Mouse (Mus musculus) midbrain, embryonic 10.5 days (tissue): Measurements from ENCODE around the gene Syde2. TPM values are rescaled to one million over a fixed set of nuclear protein-coding genes. Genes with fewer than 3 reads are reported as not detected.

Experiments used
- DNase-seq: peaks from one replicate; pipeline ENCODE4 v3.0.0-alpha.2; 2017; ENCODE audit warnings: low spot score
- H3K27ac ChIP-seq: fragments of 300-500 bp; sonication (generic); replicated peaks from 2 replicates; pipeline ENCODE4 v1.5.1; 2016; ENCODE audit warnings: mild to moderate bottlenecking
- H3K27me3 ChIP-seq: fragments of 300-500 bp; sonication (generic); 2 replicates; pipeline ENCODE4 v1.6.1; 2016; ENCODE audit warnings: low read depth, mild to moderate bottlenecking; ENCODE audit not compliant: poor library complexity, severe bottlenecking
- H3K36me3 ChIP-seq: fragments of 300-500 bp; sonication (generic); 2 replicates; pipeline ENCODE4 v1.6.1; 2016; ENCODE audit warnings: mild to moderate bottlenecking, moderate library complexity
- H3K4me1 ChIP-seq: fragments of 300-500 bp; sonication (generic); 2 replicates; pipeline ENCODE4 v1.6.1; 2016
- H3K4me3 ChIP-seq: fragments of 300-500 bp; sonication (generic); 2 replicates; pipeline ENCODE4 v1.5.1; 2016; ENCODE audit warnings: mild to moderate bottlenecking, moderate library complexity
- H3K9me3 ChIP-seq: fragments of 300-500 bp; sonication (generic); replicated peaks from 2 replicates; pipeline ENCODE4 v1.6.1; 2016; ENCODE audit warnings: mild to moderate bottlenecking
- WGBS: fragments of 180-500 bp; shearing (Covaris S2); methylation state at CpG from one replicate; pipeline ENCODE4 v1.1.7; 2016; 5-methylcytosine and 5-hydroxymethylcytosine counted together
- polyA plus RNA-seq: library from polyadenylated mRNA; unstranded; fragments of >200 nt; fragmentation: Nextera tagmentation; extraction: Ambion mirVana; gene quantifications from 2 replicates; pipeline ENCODE4 v1.2.1, GENCODE M21; 2016

The Syde2 gene
- 0.53 and 0.95 TPM in 2 replicates for polyA plus RNA-seq

DNA sequence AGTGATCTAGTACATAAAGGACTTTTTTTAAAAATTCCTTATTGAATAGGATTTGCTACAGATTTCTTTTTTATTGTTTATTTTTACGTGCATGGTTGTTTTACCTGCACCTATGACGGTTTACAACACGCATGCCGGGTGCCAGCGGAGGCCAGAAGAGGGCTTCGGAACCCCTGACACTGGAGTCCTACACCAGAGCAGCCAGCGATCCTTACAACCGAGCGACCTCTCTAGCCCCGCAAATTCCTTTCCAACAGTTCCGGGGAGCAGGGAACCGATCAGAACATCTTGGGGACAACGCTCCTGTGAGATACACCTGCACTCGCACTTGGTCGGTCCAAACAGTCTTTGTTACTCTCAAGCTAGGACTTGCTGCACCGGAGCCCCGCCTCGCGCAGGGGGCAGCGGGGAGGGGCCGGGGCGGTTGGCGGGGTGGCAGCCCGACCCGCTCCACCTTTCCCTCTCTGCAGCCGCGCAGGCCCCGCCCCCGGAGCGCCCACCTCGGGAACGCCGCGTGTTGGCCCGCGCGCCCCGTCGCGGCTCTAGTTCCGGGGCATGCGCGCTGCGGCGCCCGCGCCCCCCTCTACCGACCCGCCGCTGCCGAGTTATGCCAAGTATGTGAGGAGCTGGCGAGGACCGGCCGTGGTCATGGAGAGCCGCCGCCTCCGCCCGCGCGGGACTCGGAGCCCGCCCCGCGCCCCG, at the start of gene Syde2:
TSS of gene Syde2 (plus strand) at position 603 of the 702 bp plus-strand sequence.
- H3K4me3 ChIP-seq = peak within 1 kb of the TSS; percentile 72
- peak; percentile 81 for DNase-seq
- H3K4me1 ChIP-seq = peaks cover 31% of the 10 kb centered on the region
- H3K36me3 ChIP-seq = peaks cover 4% of the 10 kb centered on the region; the same call in 1 of the 2 replicates
- H3K27ac ChIP-seq = peak within 1 kb of the TSS; percentile 88
- no peaks in the 10 kb centered on the region for H3K9me3 ChIP-seq
- under 1% methylated on average over 52 of the region's 65 CpGs for WGBS
- peaks cover 54% of the 10 kb centered on the region for H3K27me3 ChIP-seq

DNA sequence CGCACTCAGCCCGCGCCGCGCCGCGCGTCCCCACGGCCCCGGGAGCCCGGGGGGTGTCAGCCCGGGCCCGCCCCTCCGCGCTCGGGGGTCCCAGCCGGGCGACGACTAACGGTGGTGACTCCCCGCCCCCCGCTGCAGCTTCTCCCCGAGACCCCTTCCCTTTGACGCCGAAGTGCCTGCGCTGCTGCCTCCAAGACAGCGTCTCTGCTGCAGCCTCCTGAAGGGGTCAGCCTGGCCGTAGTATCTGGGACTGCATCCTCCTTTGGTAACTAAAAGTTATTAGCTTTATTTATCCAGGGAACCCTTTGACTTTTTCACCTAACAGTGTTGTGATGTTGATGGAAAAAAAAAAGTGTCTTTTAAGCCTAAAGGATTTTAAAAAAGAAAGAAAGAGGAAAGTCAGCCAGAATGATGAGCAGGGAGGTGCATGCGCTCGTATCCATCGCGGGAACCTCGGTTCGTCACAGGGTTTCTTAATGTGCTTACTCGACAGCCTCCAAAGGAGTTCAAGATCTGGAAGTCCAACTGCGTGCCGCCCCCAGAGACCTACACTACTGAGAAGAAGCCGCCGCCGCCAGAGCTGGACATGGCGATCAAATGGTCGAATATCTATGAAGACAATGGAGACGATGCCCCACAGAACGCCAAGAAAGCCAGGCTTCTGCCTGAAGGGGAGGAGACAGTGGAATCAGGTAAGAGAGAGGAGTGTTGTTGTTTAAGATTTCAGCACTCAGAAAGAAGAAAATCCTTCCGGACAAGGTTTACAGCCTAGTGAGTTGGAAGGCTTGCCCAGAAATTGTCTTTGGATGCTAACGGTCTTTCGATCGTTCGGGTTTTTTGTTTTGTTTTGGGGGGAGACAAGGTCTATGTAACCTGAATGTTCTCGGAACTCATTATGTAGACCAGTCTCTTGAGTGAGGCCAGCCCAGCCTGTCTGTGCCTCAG, 49.0 kb upstream of the Syde2 start:
- Histone ChIP-seq H3K4me3 (peak overlapping the region; percentile 95), H3K9me3 (no peaks in the 10 kb centered on the region), H3K27ac (peak overlapping the region; percentile 89), H3K27me3 (no peaks in the 10 kb centered on the region), H3K36me3 (peaks cover 44% of the 10 kb centered on the region), H3K4me1 (peaks cover 23% of the 10 kb centered on the region)
- DNase-seq = no peak
- WGBS = 21% methylated on average over 50 of the region's 50 CpGs

DNA sequence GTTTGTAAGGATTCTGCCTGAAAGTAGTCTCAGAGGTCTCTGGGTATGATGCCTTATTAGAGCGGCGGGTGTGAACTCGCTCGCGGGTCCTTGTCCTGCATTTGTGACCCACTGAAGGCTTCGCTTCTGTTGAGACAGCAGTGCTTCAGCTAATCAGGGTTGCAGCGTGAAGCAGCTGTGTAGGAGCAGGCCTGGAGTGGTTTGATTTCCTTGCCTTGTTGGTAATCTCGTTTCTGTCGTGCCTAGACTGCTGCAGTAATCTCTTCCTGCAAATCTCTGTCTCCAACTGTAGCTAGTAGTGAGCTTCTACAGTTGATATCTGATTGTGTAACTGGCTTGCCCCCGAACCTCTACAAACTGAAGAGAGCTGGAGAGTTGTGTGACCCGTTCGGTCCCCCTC, 48.3 kb upstream of the Syde2 start:
- H3K4me3 ChIP-seq = peak overlapping the region; percentile 95
- H3K36me3 ChIP-seq = peaks cover 48% of the 10 kb centered on the region
- H3K27me3 ChIP-seq = no peaks in the 10 kb centered on the region
- H3K4me1 ChIP-seq = peaks cover 23% of the 10 kb centered on the region
- no peak for DNase-seq
- 89% methylated on average over 12 of the region's 12 CpGs for WGBS
- no peak overlapping the region for H3K27ac ChIP-seq
- H3K9me3 ChIP-seq = no peaks in the 10 kb centered on the region

DNA sequence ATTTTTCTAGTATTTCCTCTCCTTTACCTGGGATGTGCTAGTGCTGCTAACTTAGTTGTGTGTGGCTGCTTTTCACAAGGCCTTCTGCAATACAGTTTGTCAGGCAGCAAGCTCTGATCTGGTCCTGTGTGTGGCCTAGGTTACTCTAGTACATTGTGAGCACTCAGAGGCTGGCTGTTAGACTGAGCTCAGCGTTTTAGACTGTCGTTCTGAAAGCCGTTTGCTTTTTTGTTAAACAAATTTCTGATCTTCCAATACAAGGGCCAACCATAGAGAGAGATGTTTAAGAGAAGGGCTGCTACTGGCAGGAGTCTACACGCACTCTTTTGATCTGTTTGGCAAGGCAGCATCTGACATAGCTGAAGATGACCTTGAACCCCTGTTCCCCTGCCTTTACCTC, 47.7 kb upstream of the Syde2 start:
- no peak for DNase-seq
- Histone ChIP-seq H3K27ac (no peak overlapping the region), H3K27me3 (no peaks in the 10 kb centered on the region), H3K4me1 (peaks cover 23% of the 10 kb centered on the region), H3K36me3 (peaks cover 51% of the 10 kb centered on the region), H3K9me3 (no peaks in the 10 kb centered on the region), H3K4me3 (no peak overlapping the region)
- WGBS = 87% methylated on average over 4 of the region's 4 CpGs

DNA sequence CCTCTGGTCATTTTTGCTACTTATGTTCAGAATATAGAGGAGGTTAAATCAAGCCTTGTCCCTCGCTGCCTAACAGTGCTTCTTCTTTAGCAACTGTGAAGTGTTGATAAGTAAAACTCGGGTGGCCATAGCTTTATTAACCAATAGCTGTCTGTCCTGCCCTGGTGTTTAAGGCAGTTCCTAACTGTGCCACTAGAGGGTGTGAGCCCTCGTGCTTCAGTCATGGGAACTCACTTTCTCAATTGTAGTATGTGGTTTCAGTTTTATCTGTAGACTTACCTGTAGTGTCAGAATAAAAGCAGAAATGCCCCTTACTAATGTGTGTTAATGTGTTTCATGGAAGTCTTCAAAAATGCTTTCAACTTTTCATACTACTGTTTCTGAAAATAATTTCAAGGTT, 45.7 kb upstream of the Syde2 start:
- 26% methylated on average over 3 of the region's 3 CpGs for WGBS
- peaks cover 23% of the 10 kb centered on the region for H3K4me1 ChIP-seq
- peaks cover 58% of the 10 kb centered on the region for H3K36me3 ChIP-seq
- H3K9me3 ChIP-seq = no peaks in the 10 kb centered on the region
- no peak overlapping the region for H3K4me3 ChIP-seq
- DNase-seq = peak; percentile 60
- no peak overlapping the region for H3K27ac ChIP-seq
- no peaks in the 10 kb centered on the region for H3K27me3 ChIP-seq

DNA sequence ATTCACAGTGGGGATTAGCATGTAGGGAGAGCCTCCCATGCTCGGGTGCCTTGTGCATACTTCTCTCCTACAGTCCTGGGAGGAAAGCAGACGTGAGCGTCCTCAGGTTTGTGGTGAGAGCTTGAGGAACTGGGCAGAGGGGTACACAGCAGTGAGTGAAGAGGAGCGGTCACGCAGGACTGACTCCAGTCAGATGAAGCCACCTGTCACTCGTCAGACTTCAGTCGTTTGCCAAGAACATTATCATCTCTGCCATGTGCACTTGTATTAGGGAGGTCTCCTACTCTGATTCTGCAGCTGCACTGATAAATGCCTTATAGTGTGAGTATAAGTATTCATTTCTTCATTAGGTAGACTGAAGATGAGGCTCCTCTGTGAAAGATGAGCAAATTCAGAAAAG, 43.3 kb upstream of the Syde2 start:
- peaks cover 8% of the 10 kb centered on the region for H3K4me1 ChIP-seq
- H3K27me3 ChIP-seq = peaks cover 8% of the 10 kb centered on the region
- H3K9me3 ChIP-seq = no peaks in the 10 kb centered on the region
- H3K36me3 ChIP-seq = peaks cover 55% of the 10 kb centered on the region
- DNase-seq = no peak
- 89% methylated on average over 7 of the region's 7 CpGs for WGBS
- H3K4me3 ChIP-seq = no peak overlapping the region
- no peak overlapping the region for H3K27ac ChIP-seq

DNA sequence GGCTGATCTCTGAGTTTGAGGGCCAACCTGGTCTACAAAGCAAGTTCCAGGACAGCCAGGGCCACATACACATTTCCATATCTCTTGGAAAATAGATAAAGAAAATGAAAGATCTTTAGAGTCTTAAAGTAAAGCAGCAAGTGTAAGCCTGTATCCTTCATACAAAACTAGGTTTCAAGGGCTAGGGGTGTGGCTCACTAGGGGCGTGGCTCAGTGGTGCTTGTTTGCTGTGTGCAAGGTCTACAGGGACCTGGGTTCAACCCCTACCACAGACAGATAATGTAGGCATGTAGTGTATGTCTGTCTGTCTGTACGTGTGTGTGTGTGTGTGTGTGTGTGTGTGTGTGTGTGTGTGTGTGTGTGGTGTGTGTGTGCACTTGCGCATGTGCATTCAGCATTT, 41.8 kb upstream of the Syde2 start:
- H3K36me3 ChIP-seq = peaks cover 40% of the 10 kb centered on the region

DNA sequence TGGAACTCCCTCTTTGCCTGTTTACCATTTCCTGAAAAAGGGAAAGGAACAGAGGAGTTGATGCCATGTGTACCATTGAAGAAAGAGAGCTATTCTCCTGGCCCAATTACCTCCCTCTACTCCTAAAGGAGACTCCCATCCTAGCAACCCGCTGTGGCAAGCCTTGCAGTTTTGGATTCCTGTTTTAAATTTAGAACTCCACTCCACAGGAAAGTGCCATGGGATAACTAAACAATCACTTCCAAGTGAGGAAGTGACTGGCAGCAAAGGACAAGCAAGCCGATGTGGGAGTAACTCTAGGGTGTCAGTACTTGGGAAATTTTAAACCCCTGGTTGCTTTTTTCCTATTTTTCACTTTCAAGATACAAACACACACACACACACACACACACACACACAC, 41.0 kb upstream of the Syde2 start:
- Histone ChIP-seq H3K27ac (no peak overlapping the region), H3K4me1 (peaks cover 7% of the 10 kb centered on the region), H3K36me3 (peaks cover 33% of the 10 kb centered on the region), H3K9me3 (no peaks in the 10 kb centered on the region), H3K27me3 (peaks cover 23% of the 10 kb centered on the region), H3K4me3 (no peak overlapping the region)
- DNase-seq = no peak
- WGBS = 66% methylated on average over 2 of the region's 2 CpGs

More for the DNA sequence above, 41.8 kb upstream of the Syde2 start:
- Histone ChIP-seq H3K27me3 (peaks cover 16% of the 10 kb centered on the region), H3K9me3 (no peaks in the 10 kb centered on the region), H3K27ac (no peak overlapping the region), H3K4me3 (no peak overlapping the region), H3K4me1 (peaks cover 7% of the 10 kb centered on the region)
- 83% methylated on average over 3 of the region's 3 CpGs for WGBS
- DNase-seq = no peak

DNA sequence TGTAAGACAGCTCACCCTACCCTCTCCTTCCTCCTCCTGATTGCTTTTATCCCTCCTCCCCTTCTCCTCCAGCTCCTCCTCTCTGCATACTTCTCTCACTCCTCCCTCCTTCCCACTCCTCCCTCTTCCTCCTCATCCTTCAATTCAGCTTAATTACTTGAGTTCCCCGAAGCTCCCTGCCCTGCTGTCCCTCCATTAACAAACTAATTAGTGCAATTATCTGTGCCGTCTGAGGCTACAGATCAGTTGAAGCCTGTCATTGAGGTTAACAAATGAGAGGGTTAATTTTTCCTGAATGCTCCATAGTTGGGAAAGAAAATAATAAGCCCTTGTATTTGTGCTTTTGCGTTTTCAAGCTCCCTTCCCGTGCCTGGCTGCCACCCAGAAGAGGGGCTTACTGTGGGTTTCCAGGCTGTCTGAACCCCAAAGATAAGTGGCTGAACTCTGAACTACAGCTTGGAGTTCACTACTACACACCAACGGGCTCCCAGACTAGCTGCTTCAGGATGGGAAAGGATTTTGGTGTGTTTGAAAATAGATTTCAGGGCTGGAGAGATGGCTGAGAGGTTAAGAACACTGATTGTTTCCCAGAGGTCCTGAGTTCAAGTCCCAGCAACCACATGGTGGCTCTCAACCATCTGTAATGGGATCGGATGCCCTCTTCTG, 40.0 kb upstream of the Syde2 start:
- Histone ChIP-seq H3K27me3 (peaks cover 26% of the 10 kb centered on the region), H3K4me3 (no peak overlapping the region), H3K36me3 (peaks cover 29% of the 10 kb centered on the region), H3K27ac (no peak overlapping the region), H3K9me3 (no peaks in the 10 kb centered on the region), H3K4me1 (peaks cover 7% of the 10 kb centered on the region)
- WGBS = 57% methylated on average over 6 of the region's 6 CpGs
- DNase-seq = no peak

DNA sequence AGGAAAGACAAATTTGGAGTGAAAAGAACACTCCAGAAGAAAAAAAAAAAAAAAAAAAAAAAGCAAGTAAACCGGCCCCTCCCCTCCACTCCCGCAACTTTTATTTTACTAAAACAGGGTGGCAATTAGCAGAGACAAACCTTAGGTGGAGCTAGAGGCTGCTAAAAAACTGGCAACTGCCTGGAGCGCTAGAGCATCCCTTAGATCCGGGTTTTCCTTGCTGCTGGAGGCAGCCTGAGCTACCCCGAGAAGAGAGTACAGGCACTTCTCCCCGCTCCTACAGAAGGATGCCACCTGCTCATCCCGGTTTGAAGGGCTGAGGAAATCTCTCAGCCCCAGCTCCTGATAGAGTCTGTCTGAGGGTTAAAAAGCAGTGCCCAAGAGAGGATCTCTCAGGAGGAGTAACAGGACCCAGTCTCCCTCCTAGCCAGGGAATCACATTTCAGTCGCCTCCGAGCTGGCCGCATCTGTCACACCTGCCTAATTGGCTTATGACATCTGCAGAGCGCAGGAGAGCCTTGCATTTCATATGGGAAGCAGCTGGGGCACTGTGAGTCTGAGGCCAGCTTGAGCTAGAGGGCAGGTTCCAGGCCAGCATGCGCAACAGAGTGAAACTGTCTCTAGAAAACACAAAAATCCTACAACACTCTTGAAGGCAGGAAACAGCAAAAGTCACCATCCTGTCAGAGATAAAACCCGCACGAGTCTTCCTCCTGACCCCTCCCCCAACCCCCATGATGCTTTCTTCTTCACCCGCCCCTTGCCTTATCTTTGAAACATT, 37.4 kb upstream of the Syde2 start:
- peaks cover 26% of the 10 kb centered on the region for H3K27me3 ChIP-seq
- peak; percentile 60 for DNase-seq
- H3K36me3 ChIP-seq = peaks cover 5% of the 10 kb centered on the region
- WGBS = 7% methylated on average over 15 of the region's 15 CpGs
- H3K9me3 ChIP-seq = no peaks in the 10 kb centered on the region
- peak overlapping the region; percentile 40 for H3K4me3 ChIP-seq
- no peak overlapping the region; the same call in 1 of the 2 replicates for H3K27ac ChIP-seq
- peaks cover 7% of the 10 kb centered on the region for H3K4me1 ChIP-seq

DNA sequence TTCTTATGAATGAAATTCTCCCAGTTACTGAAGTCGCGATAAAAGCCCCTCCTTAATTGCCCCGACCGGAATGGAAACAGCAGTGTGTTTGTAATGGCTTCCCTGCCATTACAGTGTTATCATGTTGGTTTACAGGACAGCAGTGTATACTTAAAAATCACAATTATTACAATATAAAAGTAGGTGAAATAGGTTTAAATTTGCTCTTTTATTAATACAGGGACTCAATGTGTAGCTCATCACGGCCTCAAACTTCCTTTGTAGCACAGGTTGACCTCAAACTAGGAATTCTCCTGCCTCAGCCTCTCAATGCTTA, 36.9 kb upstream of the Syde2 start:
- WGBS = 58% methylated on average over 5 of the region's 5 CpGs
- peaks cover 26% of the 10 kb centered on the region for H3K27me3 ChIP-seq
- no peaks in the 10 kb centered on the region for H3K9me3 ChIP-seq
- no peaks in the 10 kb centered on the region for H3K36me3 ChIP-seq
- H3K4me3 ChIP-seq = no peak overlapping the region
- H3K27ac ChIP-seq = no peak overlapping the region
- peaks cover 7% of the 10 kb centered on the region for H3K4me1 ChIP-seq
- DNase-seq = no peak
